Mouse (Mus musculus) CH12.LX (cell line): Measurements from ENCODE around the gene Olfr288. TPM values are rescaled to one million over a fixed set of nuclear protein-coding genes. Genes with fewer than 3 reads are reported as not detected.

Experiments used
- DNase-seq: peaks from one replicate; pipeline ENCODE4 v3.0.0-alpha.2; 2013; ENCODE audit errors: extremely low read depth
- H3K27ac ChIP-seq: 2 replicates; pipeline ENCODE4 v1.5.1; 2012; ENCODE audit warnings: low read depth, mild to moderate bottlenecking, control low read depth, moderate library complexity; ENCODE audit not compliant: insufficient read depth
- H3K27me3 ChIP-seq: replicated peaks from 2 replicates; pipeline ENCODE3; 2012; ENCODE audit warnings: inconsistent platforms
- H3K36me3 ChIP-seq, 2 experiments: replicated peaks in 1 of 2; 2 replicates each; pipeline versions ENCODE3 to v1.6.1; 2012; ENCODE audit warnings: inconsistent platforms in 1 of 2, low read length in 1 of 2, mild to moderate bottlenecking in 1 of 2, mixed read lengths in 1 of 2, moderate library complexity in 1 of 2; ENCODE audit not compliant: control insufficient read depth in 1 of 2, insufficient read depth in 1 of 2
- H3K4me1 ChIP-seq, 2 experiments: 2 replicates each; pipeline ENCODE4 v1.6.1; 2012; ENCODE audit warnings: inconsistent platforms in 1 of 2, moderate library complexity in 1 of 2; ENCODE audit not compliant: insufficient read depth in 2 of 2, control insufficient read depth in 1 of 2
- H3K4me2 ChIP-seq: 2 replicates; pipeline ENCODE4 v1.6.1; 2012; ENCODE audit warnings: low read depth, mild to moderate bottlenecking, control low read depth; ENCODE audit not compliant: poor library complexity, insufficient read depth, severe bottlenecking
- H3K4me3 ChIP-seq, 3 experiments: fragments of 150-350 bp in 1 of 3; sonication (generic) in 1 of 3; replicated peaks in 1 of 3; 2 replicates each; pipeline versions ENCODE3 to v1.5.1; 2011 to 2012; ENCODE audit warnings: low read depth in 2 of 3, low read length in 2 of 3, mild to moderate bottlenecking in 2 of 3, moderate library complexity in 2 of 3, control low read depth in 1 of 3, improper control_type of control experiment in 1 of 3, inconsistent platforms in 1 of 3, mixed read lengths in 1 of 3; ENCODE audit not compliant: poor library complexity in 1 of 3
- H3K79me2 ChIP-seq: replicated peaks from 2 replicates; pipeline ENCODE4 v1.6.1; 2012; ENCODE audit warnings: mild to moderate bottlenecking, moderate library complexity; ENCODE audit not compliant: control insufficient read depth, poor library complexity, insufficient read depth, severe bottlenecking; ENCODE audit errors: extremely low read depth
- H3K9ac ChIP-seq: 2 replicates; pipeline ENCODE4 v1.6.1; 2012; ENCODE audit warnings: low read depth, mild to moderate bottlenecking, control low read depth, moderate library complexity; ENCODE audit not compliant: insufficient read depth
- H3K9me3 ChIP-seq: replicated peaks from 2 replicates; pipeline ENCODE3; 2012; ENCODE audit warnings: low read length, inconsistent platforms, mixed read lengths
- BHLHE40 ChIP-seq: IDR thresholded peaks from 2 replicates; pipeline ENCODE4 v1.6.1; 2011; ENCODE audit warnings: mild to moderate bottlenecking, low read depth, low read length, improper control_type of control experiment
- CHD1 ChIP-seq: IDR thresholded peaks from 2 replicates; pipeline ENCODE4 v1.6.1; 2012; ENCODE audit warnings: low read depth, low read length, improper control_type of control experiment, inconsistent platforms
- CTCF ChIP-seq, 2 experiments: IDR thresholded peaks in 1 of 2; conservative IDR thresholded peaks in 1 of 2; 2 replicates each; pipeline ENCODE4 v1.5.1; 2011 to 2012; ENCODE audit warnings: low read depth in 2 of 2, low read length in 2 of 2, improper control_type of control experiment in 1 of 2, inconsistent platforms in 1 of 2, mild to moderate bottlenecking in 1 of 2, moderate library complexity in 1 of 2
- E2F4 ChIP-seq: IDR thresholded peaks from 2 replicates; pipeline ENCODE4 v1.6.1; 2011; ENCODE audit warnings: low read depth, low read length, improper control_type of control experiment; ENCODE audit not compliant: insufficient replicate concordance
- ELF1 ChIP-seq: IDR thresholded peaks from 2 replicates; pipeline ENCODE4 v1.6.1; 2014; ENCODE audit warnings: low read depth, mild to moderate bottlenecking, inconsistent platforms, low read length, improper control_type of control experiment
- ETS1 ChIP-seq: conservative IDR thresholded peaks from 2 replicates; pipeline ENCODE4 v1.6.1; 2012; ENCODE audit warnings: low read depth, mild to moderate bottlenecking, inconsistent platforms, low read length, improper control_type of control experiment, moderate library complexity
- GABPA ChIP-seq: IDR thresholded peaks from 2 replicates; pipeline ENCODE4 v1.6.1; 2012; ENCODE audit warnings: low read depth, low read length, improper control_type of control experiment, inconsistent platforms; ENCODE audit not compliant: insufficient replicate concordance
- HCFC1 ChIP-seq: IDR thresholded peaks from 2 replicates; pipeline ENCODE4 v1.6.1; 2012; ENCODE audit warnings: low read depth, mild to moderate bottlenecking, inconsistent platforms, low read length, improper control_type of control experiment
- IRF4 ChIP-seq: IDR thresholded peaks from 2 replicates; pipeline ENCODE4 v1.6.1; 2014; ENCODE audit warnings: low read depth, mild to moderate bottlenecking, inconsistent platforms, low read length, improper control_type of control experiment
- JUN ChIP-seq: IDR thresholded peaks from 2 replicates; pipeline ENCODE4 v1.6.1; 2011; ENCODE audit warnings: low read depth, mild to moderate bottlenecking, low read length, improper control_type of control experiment, moderate library complexity; ENCODE audit not compliant: insufficient read depth
- JUND ChIP-seq: conservative IDR thresholded peaks from 2 replicates; pipeline ENCODE4 v1.6.1; 2011; ENCODE audit warnings: low read depth, low read length, improper control_type of control experiment
- KAT2A ChIP-seq: IDR thresholded peaks from 2 replicates; pipeline ENCODE4 v1.6.1; 2012; ENCODE audit warnings: low read length, improper control_type of control experiment, inconsistent platforms; ENCODE audit not compliant: insufficient replicate concordance
- MAX ChIP-seq: IDR thresholded peaks from 2 replicates; pipeline ENCODE4 v1.6.1; 2011; ENCODE audit warnings: low read length, improper control_type of control experiment
- MAZ ChIP-seq: IDR thresholded peaks from 2 replicates; pipeline ENCODE4 v1.6.1; 2012; ENCODE audit warnings: low read depth, mild to moderate bottlenecking, inconsistent platforms, low read length, improper control_type of control experiment, moderate library complexity
- MEF2A ChIP-seq: IDR thresholded peaks from 2 replicates; pipeline ENCODE4 v1.6.1; 2014; ENCODE audit warnings: low read depth, mild to moderate bottlenecking, inconsistent platforms, low read length, improper control_type of control experiment, borderline replicate concordance
- NRF1 ChIP-seq: IDR thresholded peaks from 2 replicates; pipeline ENCODE4 v1.6.1; 2014; ENCODE audit warnings: low read depth, mild to moderate bottlenecking, inconsistent platforms, low read length, improper control_type of control experiment, moderate library complexity
- POLR2A ChIP-seq: IDR thresholded peaks from 2 replicates; pipeline ENCODE4 v1.6.1; 2011; ENCODE audit warnings: low read depth, mild to moderate bottlenecking, improper control_type of control experiment, low read length
- RCOR1 ChIP-seq: conservative IDR thresholded peaks from 2 replicates; pipeline ENCODE4 v1.6.1; 2012; ENCODE audit warnings: low read depth, mild to moderate bottlenecking, inconsistent platforms, low read length, improper control_type of control experiment
- SIN3A ChIP-seq: IDR thresholded peaks from 2 replicates; pipeline ENCODE4 v1.6.1; 2012; ENCODE audit warnings: low read length, improper control_type of control experiment, inconsistent platforms
- SMC3 ChIP-seq: IDR thresholded peaks from 2 replicates; pipeline ENCODE4 v1.6.1; 2011; ENCODE audit warnings: low read depth, low read length, improper control_type of control experiment
- TBP ChIP-seq: conservative IDR thresholded peaks from 2 replicates; pipeline ENCODE4 v1.6.1; 2011; ENCODE audit warnings: low read depth, low read length, improper control_type of control experiment
- TCF12 ChIP-seq: IDR thresholded peaks from 2 replicates; pipeline ENCODE4 v1.6.1; 2014; ENCODE audit warnings: low read depth, mild to moderate bottlenecking, inconsistent platforms, low read length, improper control_type of control experiment
- UBTF ChIP-seq: IDR thresholded peaks from 2 replicates; pipeline ENCODE4 v1.6.1; 2012; ENCODE audit warnings: low read depth, mild to moderate bottlenecking, inconsistent platforms, low read length, improper control_type of control experiment, moderate library complexity
- USF1 ChIP-seq: IDR thresholded peaks from 2 replicates; pipeline ENCODE4 v1.6.1; 2014; ENCODE audit warnings: low read depth, mild to moderate bottlenecking, inconsistent platforms, low read length, improper control_type of control experiment
- USF2 ChIP-seq: conservative IDR thresholded peaks from 2 replicates; pipeline ENCODE4 v1.6.1; 2011; ENCODE audit warnings: low read depth, low read length, improper control_type of control experiment
- ZC3H11A ChIP-seq: IDR thresholded peaks from 2 replicates; pipeline ENCODE4 v1.6.1; 2012; ENCODE audit warnings: low read depth, mild to moderate bottlenecking, inconsistent platforms, low read length, improper control_type of control experiment
- ZMIZ1 ChIP-seq: IDR thresholded peaks from 2 replicates; pipeline ENCODE4 v1.6.1; 2012; ENCODE audit warnings: low read depth, mild to moderate bottlenecking, inconsistent platforms, low read length, improper control_type of control experiment
- ZNF384 ChIP-seq: IDR thresholded peaks from 2 replicates; pipeline ENCODE4 v1.6.1; 2012; ENCODE audit warnings: low read depth, low read length, improper control_type of control experiment, inconsistent platforms
- dilution Hi-C: fragments of 300-500 bp; cut with MboI; formaldehyde crosslinking; loops from 2 replicates; pipeline ENCODE4 v1.14.3; 2020; ENCODE audit warnings: low sequenced_read_pairs; ENCODE audit not compliant: extremely low pct_unique_long_range_greater_than_20kb, extremely low pct_ligation_motif_present
- in situ Hi-C: fragments of 300-500 bp; cut with MboI; formaldehyde crosslinking; loops from 3 replicates; pipeline ENCODE4 v1.14.3; 2019; ENCODE audit warnings: low sequenced_read_pairs, low pct_ligation_motif_present, low pct_unique_long_range_greater_than_20kb, mixed read lengths
- polyA plus RNA-seq: library from polyadenylated mRNA; unstranded; fragments of >175 nt; gene quantifications from 2 replicates; pipeline ENCODE4 v1.2.1, GENCODE M21; 2012; ENCODE audit warnings: low read depth; ENCODE audit not compliant: insufficient read length
- total RNA-seq, 2 experiments: library from RNA; depleted of rRNA; stranded (reverse); fragments of 300-350 nt in 1 of 2; fragments of >200 nt in 1 of 2; gene quantifications; 2 replicates each; pipeline ENCODE4 v1.2.3; 2012 to 2014

Olfr288 gene
- total and polyA plus RNA-seq, 3 experiments = not detected

- dilution Hi-C loops (no loop called here), in situ Hi-C loops (loop anchor here (25.0 kb wide), 1 partner anchor 299 kb away; no protein-coding TSS in a partner anchor)
- peaks cover 43% of the 10 kb centered on the region for H3K27me3 ChIP-seq
- no peaks in the 10 kb centered on the region for H3K36me3 ChIP-seq
- TF ChIP-seq ELF1 (no peak), KAT2A (no peak), RCOR1 (no peak), ZNF384 (no peak), ETS1 (no peak), BHLHE40 (no peak), JUN (no peak), SMC3 (no peak), IRF4 (no peak), USF2 (no peak), CHD1 (no peak), TBP (no peak), E2F4 (no peak), GABPA (no peak), ZMIZ1 (no peak)
- no peak overlapping the region for H3K27ac ChIP-seq
- no peak overlapping the region for H3K9ac ChIP-seq
- no peaks in the 10 kb centered on the region for H3K9me3 ChIP-seq
- no peak overlapping the region for H3K4me2 ChIP-seq
- no peak for DNase-seq
- peaks cover 5 to 11% of the 10 kb centered on the region in 2 experiments; a peak in 3 of 4 replicates for H3K4me1 ChIP-seq
- no peak overlapping the region for H3K4me3 ChIP-seq
- H3K79me2 ChIP-seq = no peaks in the 10 kb centered on the region
Measured at GRCm38 (mm10) chr15:98161026-98161805, 34.1 kb downstream of the Olfr288 start.

- H3K4me3 ChIP-seq = no peak overlapping the region
- dilution Hi-C loops (no loop called here), in situ Hi-C loops (loop anchor here (10.0 to 25.0 kb wide), 2 partner anchors 192 to 295 kb away; partner anchors contain the start of gene Tmem106c)
- no peak for DNase-seq
- no peak overlapping the region for H3K9ac ChIP-seq
- no peak for TF ChIP-seq UBTF
- no peak for TF ChIP-seq CTCF (conservative IDR thresholded peaks at IDR 0.05 in 1 of 2, IDR thresholded peaks at IDR 0.05 in 1 of 2; ENCODE audit: low read depth in 2 of 2, low read length in 2 of 2)
- TF ChIP-seq MEF2A = no peak
- TF ChIP-seq USF2 = no peak
- TF ChIP-seq JUND = no peak
- no peak for TF ChIP-seq SMC3
- TF ChIP-seq KAT2A = no peak
- TF ChIP-seq USF1 = no peak
- TF ChIP-seq ELF1 = no peak
- no peak for TF ChIP-seq MAZ
- TF ChIP-seq ZC3H11A = no peak
- no peak for TF ChIP-seq TBP
- TF ChIP-seq POLR2A = no peak
- TF ChIP-seq MAX = no peak
- no peak for TF ChIP-seq IRF4
- TF ChIP-seq NRF1 = no peak
- no peak for TF ChIP-seq SIN3A
- TF ChIP-seq HCFC1 = no peak
- no peak for TF ChIP-seq TCF12
- peaks cover 8 to 33% of the 10 kb centered on the region in 2 experiments; a peak in 3 of 4 replicates for H3K4me1 ChIP-seq
- no peaks in the 10 kb centered on the region for H3K9me3 ChIP-seq
- no peak overlapping the region for H3K27ac ChIP-seq
- H3K79me2 ChIP-seq = no peaks in the 10 kb centered on the region
- H3K36me3 ChIP-seq = no peaks in the 10 kb centered on the region
- H3K27me3 ChIP-seq = peaks cover 14% of the 10 kb centered on the region
- no peak overlapping the region for H3K4me2 ChIP-seq
Measured at GRCm38 (mm10) chr15:98157253-98157652, 38.1 kb downstream of the Olfr288 start.
